Mouse (Mus musculus) natural killer cell, adult 2 months (primary cell): Measurements from ENCODE around the gene Tbc1d1.
"Not testable (repeated sequence)": the region's sequence is repeated elsewhere in the genome, so short reads cannot be mapped to it uniquely, and the experiment has no call there.

ENCODE experiments used
- DNase-seq, 2 experiments: peaks; one replicate each; pipeline ENCODE4 v3.0.0; 2022; ENCODE audit warnings: low spot score in 2 of 2

The Tbc1d1 gene

DNA sequence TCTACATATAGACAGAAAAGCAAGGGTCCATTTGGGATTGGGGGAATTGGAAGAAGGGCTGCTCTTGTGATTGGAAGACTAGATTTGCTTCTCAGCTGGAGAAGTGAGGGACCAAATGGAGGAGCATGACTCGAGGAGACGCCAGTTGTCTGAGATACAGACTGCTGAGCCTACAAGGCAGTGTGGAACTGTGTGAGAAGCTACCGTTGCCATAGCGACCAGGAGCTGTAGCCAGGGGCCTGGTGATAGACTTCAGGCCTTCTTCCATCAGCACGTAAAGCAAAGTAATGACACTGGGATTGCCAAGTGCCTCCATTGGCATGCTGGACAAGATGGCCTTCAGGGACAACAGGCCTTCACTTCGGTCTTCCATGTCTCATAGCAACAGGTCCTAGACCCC lies 195.9 kb downstream of the Tbc1d1 start:
- DNase-seq = no peak

DNA sequence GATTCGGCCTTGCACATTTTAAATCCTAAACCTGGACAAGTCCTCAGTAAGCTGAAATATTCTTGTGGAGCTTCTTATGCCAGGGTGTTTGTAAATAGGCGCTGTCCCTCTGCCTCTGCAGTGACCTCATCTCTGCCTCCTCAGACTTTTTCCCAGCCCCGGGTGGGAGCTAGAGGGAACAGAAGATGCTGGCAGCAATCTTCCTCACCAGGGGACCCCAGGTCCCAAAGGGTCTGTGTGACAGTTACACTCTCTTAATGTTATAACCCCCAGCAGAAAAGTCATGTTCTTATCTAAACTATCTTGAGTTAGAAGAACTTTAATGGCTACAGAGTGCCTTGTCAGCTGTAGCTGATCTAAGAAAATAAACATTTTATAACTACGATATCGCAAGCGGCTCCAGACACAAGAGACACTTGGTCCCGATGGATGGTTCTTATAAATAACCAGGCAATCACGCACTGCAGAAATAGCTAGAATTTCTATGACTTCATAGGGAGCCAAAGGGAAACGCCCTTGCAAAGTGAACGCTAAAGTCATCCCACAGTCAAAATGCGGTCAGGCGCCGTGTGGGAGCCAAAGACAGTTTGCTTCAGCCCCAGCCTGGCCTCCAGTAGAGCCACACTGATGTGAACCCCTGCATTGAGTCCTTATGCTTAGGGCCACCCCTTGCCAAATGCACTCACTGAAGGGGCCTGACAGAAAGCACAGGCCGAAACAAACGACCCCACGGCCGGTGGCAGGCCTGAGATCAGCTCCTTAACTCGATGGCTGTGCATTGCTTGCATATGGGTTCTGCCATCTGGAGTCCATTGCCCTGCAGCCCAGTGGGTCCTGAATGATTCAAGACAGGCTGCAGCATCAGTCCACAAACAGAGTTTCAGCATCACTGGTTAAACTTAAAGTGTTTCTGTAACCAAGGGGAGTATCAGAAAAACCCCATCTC lies 202.8 kb downstream of the Tbc1d1 start:
- DNase-seq = no peak

DNA sequence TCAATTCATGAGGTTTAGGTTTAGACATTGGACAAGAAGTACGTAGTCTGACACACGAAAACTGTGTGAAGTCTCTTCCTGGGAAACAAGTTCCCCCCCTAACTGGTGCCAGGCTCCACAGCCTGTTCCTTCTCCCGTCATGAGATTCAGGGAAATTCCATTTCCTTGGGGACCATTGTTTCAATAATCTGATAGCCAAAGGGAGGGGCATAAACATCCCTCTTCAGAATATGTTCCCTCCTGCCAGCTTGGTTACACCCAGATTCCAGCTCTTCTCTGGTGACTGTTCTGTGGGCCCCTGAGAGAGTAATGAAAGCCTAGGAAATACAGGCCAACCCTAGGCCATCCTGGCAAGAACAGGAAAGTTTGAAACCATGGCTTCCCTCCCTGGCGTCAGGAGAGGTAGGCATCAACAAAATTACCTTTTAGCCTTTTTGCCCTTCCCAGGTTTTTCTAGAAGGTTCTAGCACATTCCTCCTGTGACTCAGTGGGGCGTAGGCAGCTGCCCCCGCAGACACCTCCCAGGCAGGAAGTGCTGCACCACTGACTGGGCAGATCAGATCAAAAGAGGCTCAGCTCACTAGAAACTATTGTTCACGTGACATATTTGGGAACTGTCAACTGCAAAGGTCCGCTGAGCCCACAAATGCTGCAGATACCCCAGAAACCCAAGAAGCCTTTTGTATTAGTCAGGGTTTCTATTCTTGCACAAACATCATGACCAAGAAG lies 204.2 kb downstream of the Tbc1d1 start:
- peak; percentile 53 to 57 for DNase-seq

DNA sequence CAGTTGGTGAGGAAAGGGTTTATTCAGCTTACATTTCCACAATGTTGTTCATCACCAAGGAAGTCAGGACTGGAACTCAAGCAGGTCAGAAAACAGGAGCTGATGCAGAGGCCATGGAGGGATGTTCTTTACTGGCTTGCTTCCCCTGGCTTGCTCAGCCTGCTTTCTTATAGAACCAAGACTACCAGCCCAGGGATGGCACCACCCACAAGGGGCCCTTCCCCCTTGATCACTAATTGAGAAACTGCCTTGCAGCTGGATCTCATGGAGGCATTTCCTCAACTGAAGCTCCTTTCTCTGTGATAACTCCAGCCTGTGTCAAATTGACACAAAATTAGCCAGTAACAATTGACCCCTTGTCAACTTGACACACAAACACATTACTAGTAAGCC lies 204.8 kb downstream of the Tbc1d1 start:
- DNase-seq = not testable (repeated sequence)

DNA sequence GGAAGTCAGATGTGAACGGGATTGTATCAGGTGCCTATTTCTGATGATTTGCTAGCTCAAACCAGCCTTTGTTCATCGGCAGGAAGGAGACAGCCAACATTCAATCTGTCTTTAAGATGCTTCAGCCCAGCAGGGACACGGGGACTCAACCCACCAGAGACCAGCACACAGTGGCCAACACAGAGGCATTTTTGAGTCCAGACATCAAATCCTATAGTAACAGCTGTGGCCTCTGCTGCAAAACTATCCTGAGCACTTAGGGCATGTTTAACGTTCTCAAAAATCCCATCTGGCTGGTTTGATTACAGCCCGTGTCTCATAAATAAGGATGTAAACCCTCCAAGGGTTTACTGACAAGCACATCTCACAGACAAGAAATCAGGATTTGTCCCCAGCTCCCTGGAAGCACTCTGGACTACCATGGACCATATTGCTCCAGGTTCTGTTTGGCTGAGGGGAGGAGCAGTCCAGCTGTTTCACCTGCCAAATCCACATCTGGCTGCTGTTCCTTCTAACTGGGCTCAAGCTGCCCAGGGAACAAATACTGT lies 207.8 kb downstream of the Tbc1d1 start:
- DNase-seq = no peak

DNA sequence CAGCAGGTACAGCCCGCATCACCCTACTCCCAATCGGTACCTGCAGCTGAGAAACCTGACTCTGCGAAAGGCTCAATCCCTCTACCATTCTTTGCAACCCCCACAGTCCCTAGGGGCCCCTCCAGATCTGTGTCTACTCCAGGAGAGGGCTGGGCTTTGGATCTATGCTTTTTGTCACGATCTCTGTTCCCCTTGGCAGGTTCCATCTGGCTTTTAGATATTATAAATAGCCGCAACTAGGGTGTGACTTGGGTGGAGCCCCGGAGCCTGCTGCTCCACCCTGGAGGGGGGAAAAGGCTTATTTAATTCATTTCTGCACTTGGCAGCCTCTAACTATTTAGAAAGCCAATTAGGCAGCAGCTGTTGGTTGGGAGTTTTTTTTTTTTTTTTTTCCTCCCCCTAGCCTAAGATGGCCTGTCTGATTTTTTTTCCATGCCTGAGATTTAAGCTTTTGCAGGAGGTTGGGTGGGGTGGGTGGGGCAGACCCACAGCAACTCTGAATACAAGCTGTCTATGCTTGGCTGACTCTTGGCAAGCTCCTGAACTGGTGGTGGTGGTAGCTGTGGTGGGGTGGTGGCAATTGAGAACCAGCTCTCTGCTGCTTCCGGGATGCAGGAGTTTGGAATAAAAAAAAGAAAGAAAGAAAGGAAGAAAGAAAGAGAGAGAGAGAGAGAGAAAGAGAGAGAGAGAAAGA lies 208.5 kb downstream of the Tbc1d1 start:
- no peak for DNase-seq

DNA sequence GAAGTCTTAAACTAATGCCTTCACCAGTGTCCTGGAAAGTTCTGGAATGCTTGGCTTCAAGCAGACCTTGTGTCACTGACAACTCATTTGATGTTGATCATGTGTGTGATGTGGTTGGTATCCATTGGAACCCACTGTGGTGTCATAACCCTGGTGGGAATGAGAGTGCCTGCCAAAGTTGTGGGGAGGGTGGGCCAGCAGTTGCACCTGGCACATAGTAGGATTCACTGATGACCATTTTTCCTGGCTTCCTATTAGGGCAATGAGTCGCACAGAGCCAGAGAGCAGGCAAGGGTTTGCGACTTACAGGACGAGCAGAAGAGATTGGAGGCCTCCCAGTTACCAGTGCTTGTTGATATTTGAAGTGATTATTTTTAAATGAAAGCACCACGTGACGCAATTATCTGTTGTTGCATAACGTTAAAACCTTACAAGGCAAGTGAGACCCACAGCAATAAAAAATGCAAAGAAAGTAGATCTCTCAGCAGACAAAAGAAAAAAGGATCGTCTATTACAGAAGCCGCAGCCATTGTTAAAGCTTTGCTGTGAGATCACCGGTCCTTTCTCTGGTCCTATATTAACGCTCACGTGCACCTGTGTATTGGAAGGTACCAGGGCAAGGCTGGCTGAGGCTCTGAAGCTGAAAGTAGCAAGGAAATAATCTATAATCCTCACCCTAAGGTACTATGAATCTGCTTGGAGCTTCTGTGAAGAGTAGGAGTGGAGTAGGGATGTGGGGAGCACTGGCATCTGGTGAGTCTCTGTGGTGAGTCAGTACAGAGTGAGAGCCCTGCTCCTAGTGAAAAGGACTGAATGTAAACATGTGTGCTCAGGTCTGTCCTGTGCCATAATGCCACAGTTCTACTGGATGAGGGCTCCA lies 209.3 kb downstream of the Tbc1d1 start:
- DNase-seq = no peak

DNA sequence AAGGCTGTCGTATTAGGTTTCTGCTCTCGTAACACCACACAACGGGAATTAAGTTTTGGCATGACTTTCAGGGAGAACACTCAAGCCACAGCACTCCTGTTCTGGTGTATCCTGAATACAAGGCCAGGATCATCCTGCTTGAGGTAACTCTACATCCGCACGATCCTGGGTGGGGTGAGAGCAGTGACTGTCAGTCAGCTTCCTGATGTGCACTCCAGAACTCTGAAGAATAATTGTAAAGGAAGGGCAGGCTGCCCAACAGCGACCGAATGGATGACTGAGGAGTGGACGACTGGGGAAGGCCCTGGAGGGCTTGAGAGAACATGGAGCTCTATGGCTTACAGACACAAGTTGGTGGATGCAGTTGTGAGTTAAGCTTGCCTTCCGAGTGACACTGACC lies 210.0 kb downstream of the Tbc1d1 start:
- no peak for DNase-seq

DNA sequence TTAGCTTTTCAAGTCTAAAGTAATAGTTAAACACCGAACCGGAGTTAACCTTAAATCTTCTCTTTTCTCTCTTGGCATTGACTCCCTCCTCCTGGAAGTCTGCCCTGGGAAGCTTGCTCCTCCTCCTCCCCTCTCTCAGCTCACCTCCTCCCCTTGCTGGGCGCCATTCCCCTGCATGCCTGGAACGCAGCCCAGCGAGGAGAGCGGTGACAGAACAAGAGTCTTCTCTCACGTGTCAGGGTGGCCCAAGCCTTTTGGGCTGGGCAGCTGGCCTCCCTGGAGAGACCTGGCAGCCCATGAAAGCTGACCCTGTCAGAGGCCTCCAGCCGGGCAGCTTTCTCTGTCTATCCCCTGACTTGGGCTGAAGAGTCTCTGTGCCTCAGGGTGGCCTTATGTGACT lies 211.3 kb downstream of the Tbc1d1 start:
- DNase-seq = no peak

DNA sequence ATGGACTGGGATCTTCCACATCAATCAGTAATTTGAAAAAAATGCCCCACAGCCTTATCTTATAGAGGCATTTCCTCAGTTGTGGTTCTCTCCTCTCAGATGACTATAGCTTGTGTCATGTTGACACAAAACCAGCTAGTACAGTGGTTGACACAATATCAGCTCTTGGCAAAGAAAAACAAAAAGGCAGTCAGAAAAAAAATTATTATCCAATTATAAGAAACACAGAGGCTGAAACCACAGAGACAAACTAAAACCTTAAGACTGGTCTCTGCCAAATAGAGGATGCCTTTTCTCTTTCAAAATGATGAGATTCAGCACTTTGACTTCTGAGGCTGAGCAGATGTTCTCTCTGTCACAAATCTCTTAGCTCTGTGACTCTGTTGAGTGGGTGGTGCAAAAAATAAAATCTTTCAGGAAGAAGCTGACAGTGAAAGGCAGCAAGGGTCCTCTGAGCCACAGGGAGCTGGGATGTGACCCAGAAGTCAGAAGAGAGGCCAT lies 215.3 kb downstream of the Tbc1d1 start:
- no peak for DNase-seq

DNA sequence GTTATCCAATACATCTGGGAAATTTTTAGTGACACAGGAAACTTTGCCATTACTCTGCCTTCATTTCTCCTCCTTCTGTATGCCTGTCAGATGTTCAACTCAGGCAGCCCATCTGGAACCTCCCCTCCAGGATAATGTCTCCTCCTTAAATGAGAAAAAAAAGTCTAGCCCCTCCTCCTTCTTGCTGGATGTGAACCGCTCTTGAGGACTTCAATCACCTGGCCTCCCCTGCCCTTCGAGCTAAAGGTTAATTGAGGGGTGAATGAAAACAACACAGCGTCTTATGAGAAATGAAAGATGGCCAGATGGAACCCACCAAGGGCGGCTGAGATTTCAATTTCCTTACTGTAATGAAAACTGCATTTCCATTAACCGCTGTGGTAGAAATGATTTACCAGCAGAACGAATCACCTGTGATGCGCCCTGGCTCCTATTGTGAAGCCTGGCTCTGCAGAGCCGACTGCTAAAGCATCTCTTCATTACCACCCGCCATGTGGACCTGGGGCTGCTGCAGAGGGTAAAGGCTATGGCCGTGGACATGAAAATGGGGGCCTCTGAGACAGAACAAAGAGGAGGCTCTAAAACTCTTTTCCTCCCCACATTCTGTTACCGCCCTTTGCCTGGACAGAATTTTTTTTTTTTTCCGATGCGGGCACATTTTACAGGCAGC lies 216.3 kb downstream of the Tbc1d1 start:
- no peak for DNase-seq

DNA sequence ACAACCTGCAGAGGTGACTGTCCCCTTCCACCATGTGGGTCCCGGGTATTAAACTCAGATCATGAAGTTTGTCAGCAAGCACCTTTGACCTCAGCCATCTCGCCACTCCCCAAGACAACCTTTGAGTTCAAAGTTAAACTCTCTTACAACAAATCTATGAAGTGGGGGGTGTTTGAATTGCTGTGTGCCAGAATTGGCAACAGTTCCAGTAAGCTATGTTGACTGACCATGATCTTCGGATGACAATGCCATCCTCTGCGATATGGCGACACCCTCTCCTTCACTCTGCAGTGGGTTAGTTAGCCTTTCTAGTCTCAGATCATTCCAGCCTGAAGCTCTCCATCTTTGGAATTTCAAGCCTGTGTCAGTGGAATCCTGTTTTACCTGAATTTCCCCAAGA lies 217.6 kb downstream of the Tbc1d1 start:
- no peak for DNase-seq

DNA sequence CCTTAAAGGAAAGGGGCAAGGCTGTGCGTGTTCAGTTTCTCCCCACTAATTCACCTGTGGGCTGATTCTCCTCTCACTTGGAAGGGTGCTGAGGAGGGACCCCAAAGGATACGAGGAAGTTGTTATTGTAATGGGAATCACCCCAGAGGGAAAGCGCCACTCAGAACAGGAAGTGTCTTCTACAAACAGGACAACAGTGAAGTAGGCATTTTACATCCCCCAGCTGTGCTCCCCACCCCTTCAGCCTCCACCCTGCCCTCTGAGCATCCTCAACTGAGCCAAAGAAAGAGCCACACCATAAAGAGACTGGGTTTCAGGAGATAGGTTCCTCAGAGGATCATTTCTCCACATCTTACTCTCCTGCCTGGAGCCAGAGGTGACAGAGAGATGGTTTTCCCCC lies 219.7 kb downstream of the Tbc1d1 start:
- DNase-seq = no peak

DNA sequence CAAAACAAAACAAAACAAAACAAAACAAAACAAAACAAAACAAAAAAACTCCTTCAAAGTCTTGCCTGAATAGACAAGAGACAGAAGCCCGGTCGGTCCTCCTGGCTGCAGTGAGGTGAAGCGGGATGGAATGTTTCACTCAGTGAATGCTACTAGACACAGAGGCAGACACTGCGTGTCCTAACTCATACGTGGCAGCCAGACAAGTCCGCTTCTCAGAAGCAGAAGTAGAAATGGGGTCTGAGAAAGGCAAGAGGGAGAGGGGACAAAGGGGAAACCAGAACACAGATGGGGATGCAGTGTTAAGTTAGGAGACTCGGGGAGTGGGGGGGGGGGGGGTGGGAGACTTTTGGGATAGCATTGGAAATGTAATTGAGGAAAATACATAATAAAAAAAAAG lies 220.4 kb downstream of the Tbc1d1 start:
- DNase-seq = no peak

DNA sequence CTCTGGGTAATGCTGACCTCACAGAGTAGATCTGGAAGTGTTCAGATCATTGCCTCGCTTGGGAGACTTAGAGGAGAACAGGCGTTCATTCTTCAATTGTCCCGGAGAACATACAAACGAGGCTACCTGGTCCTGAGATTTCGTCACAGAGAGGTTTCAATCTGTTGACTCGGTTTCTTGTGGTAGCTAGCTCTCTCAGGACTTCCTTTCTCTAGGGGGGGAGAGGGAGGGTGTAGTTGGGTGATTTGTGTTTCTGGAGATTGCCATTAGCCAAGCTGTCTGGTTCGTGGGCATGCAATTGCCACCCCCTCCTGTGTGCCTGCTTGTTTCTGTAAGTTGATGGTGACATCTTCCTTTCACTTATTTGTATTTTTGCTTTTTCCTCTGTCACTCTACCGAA lies 221.6 kb downstream of the Tbc1d1 start:
- DNase-seq = peak; percentile 31 to 37

DNA sequence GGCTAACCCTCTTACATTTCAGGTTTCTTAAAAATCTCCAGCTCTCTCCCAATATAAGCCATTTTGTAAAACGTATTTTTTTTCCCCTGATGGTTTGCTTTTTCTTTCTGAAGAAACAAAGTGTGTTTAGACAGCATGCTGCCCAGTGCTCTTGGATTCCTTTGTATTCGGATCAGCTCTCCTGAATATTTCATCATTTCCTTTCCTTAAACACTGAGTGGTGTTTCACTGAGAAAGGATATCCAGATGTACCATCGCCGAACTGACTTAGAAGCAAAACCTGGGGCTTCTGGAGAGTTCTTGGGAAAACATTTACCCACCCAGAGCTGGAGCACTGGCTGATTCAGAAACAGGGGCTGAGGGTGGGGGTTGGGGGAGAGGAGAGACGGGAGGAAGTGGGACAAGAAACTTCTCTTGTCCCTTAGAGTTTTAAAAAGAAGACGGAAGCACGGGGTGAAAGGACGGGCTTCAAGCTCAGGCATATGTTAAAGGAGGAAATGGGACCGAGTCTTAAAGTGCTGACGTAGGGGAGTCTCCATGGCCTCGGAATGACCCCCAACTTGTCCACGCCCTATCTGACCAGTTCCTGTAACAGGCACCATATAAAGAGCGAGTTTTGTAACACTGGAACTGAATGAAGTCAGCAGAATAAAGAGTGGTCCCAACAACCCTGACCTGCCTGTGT lies 222.6 kb downstream of the Tbc1d1 start:
- peak; percentile 48 to 60 for DNase-seq

DNA sequence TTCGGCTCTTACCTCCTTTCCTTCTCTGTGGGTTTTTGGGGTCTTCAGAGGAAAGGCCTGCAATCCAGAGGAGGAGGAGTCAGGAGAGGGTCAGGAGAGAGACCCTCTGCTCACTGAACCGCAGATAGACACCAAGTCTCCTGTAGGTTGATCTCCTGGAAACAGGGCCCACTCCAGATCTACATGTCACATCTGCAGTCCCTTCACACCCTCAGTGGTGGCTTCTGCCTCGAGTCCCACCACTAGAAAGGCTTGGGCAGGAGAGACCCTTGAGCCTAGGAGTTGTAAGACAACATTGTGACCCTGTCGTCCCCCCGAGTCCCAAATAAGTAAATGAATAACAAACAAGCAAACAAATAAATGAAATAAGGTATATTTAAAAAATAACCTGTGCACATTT lies 223.7 kb downstream of the Tbc1d1 start:
- no peak for DNase-seq

DNA sequence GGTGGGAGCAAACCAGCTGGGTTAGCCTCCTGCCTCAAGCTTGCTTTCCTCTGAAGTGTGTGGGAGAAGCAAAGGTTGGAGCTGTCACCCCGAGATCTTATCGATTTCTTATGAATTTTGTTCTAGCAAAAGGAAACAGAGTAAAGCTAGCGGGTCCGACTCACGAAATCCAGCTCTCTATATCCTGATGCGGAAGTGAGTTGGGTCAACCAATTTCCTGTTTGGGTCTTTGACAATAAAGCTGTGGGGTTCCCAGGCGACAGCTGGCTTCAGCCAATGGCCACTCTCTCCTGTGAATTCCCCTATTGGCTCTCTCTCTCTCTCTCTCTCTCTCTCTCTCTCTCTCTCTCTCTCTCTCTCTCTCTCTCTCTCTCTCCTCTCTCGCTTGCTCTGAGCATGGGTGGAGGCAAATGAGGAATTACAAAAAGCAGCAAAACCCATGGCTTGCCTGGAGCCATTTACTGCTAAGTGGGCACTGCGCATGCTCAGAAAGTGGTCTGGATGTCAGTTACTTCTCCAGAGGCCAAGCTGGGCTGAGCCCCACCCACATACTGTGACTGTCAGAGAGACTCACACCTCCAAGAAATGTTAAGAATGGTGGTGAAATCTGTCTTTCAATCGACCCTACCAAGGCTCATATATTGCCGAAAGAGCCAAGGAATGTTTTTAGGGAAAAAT lies 224.7 kb downstream of the Tbc1d1 start:
- peak; percentile 65 to 77 for DNase-seq

DNA sequence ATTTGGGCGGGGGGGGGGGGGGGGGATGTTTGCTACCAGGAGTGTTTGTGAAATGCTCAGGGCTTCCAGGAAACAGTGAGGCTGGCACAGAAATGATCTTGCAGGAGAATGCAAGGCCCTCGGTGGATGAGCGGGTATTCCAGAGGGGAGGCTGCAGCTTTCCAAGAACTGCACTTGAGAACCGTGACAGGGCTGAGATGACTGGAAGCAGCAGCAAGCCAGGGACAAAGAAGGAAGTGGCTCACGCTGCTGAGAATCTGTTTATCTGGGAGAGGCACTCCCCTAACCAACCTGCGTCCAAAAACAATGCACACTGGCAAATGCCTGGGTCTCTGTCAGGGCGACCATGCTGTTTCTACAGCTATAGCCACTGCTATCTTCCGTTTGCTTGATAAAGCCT lies 225.4 kb downstream of the Tbc1d1 start:
- DNase-seq = no peak
